Mouse (Mus musculus): ENCODE measurements around the gene Fam107b.

- TF ChIP-seq CTCF (IDR thresholded peaks at IDR 0.05; ENCODE audit: borderline replicate concordance, extremely low read depth, insufficient read depth, insufficient read length) (no peak), POLR2A (IDR thresholded peaks at IDR 0.05; ENCODE audit: borderline replicate concordance, extremely low read depth, insufficient read depth, insufficient read length, poor library complexity, severe bottlenecking) (no peak)
These were observed 318 bp downstream of the Fam107b start for GRCm38 (mm10) chr2:3570606-3571005.
